Mouse (Mus musculus) adipocyte (in vitro differentiated cells): ENCODE measurements at regions not wholly inside any gene's neighbourhood (a gene's known extent, or its start where the extent isn't known, plus 50 kb on each side); places are given as distances from the start of the nearest gene placed in this dataset.

Experiments used
- DNase-seq: peaks from one replicate; pipeline ENCODE4 v3.0.0-alpha.2; 2016; ENCODE audit warnings: low spot score

- DNase-seq, result no peak
Observed at GRCm38 (mm10) chr3:60926024-60926547, 76.5 kb upstream of the P2ry1 start.

- DNase-seq, result no peak
Observed at GRCm38 (mm10) chr3:60928910-60929309, 73.7 kb upstream of the P2ry1 start.

- no peak for DNase-seq
Observed at GRCm38 (mm10) chr3:60934492-60934891, 68.1 kb upstream of the P2ry1 start.

GRCm38 (mm10) chr3:60941451-60941850 lies 61.1 kb upstream of the P2ry1 start:
- no peak for DNase-seq

DNA sequence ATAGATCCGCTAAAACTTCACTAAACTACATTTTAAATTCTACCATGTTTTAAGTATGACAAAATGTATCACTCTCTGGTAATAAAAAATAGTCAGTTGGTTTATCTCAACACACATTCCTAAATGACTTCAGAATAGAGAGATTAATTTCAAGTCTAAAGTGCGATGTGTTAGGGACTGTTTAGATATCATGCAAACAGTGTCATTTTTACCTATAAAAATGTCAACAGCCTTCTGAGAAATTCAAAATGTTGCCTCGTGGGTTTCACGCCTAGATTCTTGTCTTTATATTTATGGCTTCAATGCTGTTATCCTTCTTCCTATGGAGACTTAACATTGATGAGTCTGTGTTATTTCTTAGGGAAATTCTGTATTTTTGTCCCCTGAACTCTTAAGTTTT lies 53.7 kb upstream of the P2ry1 start:
- DNase-seq, result no peak
